Mouse (Mus musculus): ENCODE measurements around the gene Pbx3.

DNA sequence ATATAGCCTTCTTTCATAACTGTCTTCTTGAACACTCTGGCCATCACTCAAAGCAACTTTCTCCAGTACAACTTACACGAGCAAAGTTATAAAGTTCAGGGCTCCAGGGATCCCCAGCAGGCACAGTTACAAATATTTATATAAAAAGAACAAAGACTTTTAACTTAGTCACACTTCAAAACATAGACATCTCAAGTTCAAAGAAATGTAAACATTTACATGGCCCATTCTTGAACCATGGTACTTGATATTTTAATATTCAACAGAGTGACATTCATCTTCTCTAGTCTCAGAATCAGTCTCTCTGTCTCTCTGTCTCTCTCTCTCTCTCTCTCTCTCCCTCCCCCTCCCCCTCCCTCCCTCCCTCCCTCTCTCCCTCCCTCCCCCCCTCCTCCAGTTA, 119.3 kb downstream of the Pbx3 start:
- TF ChIP-seq POLR2A (IDR thresholded peaks at IDR 0.05; ENCODE audit: control insufficient read depth, extremely low read depth, insufficient read depth, low read length, poor library complexity) (no peak), CTCF (IDR thresholded peaks at IDR 0.05; ENCODE audit: borderline replicate concordance, control insufficient read depth, extremely low read depth, insufficient read depth, low read length, poor library complexity) (no peak)

All from thymus, adult 2 months (tissue).